Mouse (Mus musculus) lung, postnatal 0 days (tissue): Measurements from ENCODE around the gene Gm20388. TPM values are rescaled to one million over a fixed set of nuclear protein-coding genes. Genes with fewer than 3 reads are reported as not detected.

Experiments
- ATAC-seq: fragments of 200-750 bp; cut with Nextera tagmentation; 2 replicates; pipeline ENCODE4 v1.8.0; 2017; ENCODE audit warnings: moderate library complexity
- DNase-seq: peaks from one replicate; pipeline ENCODE4 v3.0.0-alpha.2; 2016; ENCODE audit warnings: low spot score
- H3K27ac ChIP-seq: fragments of 300-500 bp; sonication (generic); 2 replicates; pipeline ENCODE4 v1.5.1; 2014; ENCODE audit warnings: antibody characterized with exemption, mild to moderate bottlenecking, low read length, mixed read lengths
- H3K27me3 ChIP-seq: fragments of 300-500 bp; sonication (generic); replicated peaks from 2 replicates; pipeline ENCODE4 v1.6.1; 2014; ENCODE audit warnings: low read length, mixed read lengths; ENCODE audit not compliant: insufficient read depth
- H3K36me3 ChIP-seq: fragments of 300-500 bp; sonication (generic); 2 replicates; pipeline ENCODE4 v1.6.1; 2014; ENCODE audit warnings: low read length, mixed read lengths; ENCODE audit not compliant: insufficient read depth
- H3K4me1 ChIP-seq: fragments of 300-500 bp; sonication (generic); 2 replicates; pipeline ENCODE4 v1.6.1; 2014; ENCODE audit warnings: antibody characterized with exemption, low read depth, low read length, mixed read lengths; ENCODE audit not compliant: insufficient read depth
- H3K4me2 ChIP-seq: fragments of 300-500 bp; sonication (generic); replicated peaks from 2 replicates; pipeline ENCODE4 v1.6.1; 2014; ENCODE audit warnings: low read depth, mild to moderate bottlenecking, low read length, moderate library complexity, mixed read lengths
- H3K4me3 ChIP-seq: fragments of 300-500 bp; sonication (generic); 2 replicates; pipeline ENCODE4 v1.5.1; 2014; ENCODE audit warnings: low read depth, low read length
- H3K9ac ChIP-seq: fragments of 300-500 bp; sonication (generic); replicated peaks from 2 replicates; pipeline ENCODE4 v1.6.1; 2014; ENCODE audit warnings: low read depth, mild to moderate bottlenecking
- H3K9me3 ChIP-seq: fragments of 300-500 bp; sonication (generic); 2 replicates; pipeline ENCODE4 v1.6.1; 2016; ENCODE audit warnings: low read length, mixed read lengths
- CTCF ChIP-seq: IDR thresholded peaks from 2 replicates; pipeline ENCODE4 v1.5.1; 2016; ENCODE audit warnings: antibody characterized with exemption, mild to moderate bottlenecking
- EP300 ChIP-seq: IDR thresholded peaks from 2 replicates; pipeline ENCODE4 v1.6.1; 2016; ENCODE audit warnings: antibody characterized with exemption, mild to moderate bottlenecking, control low read depth
- WGBS: fragments of 180-500 bp; shearing (Covaris S2); extraction: QIAGEN DNeasy Blood & Tissue Kit; methylation state at CpG from one replicate; pipeline ENCODE4 v1.1.7; 2014; 5-methylcytosine and 5-hydroxymethylcytosine counted together
- polyA plus RNA-seq: library from polyadenylated mRNA; unstranded; fragments of >200 nt; fragmentation: Nextera tagmentation; extraction: Ambion mirVana; gene quantifications from 2 replicates; pipeline ENCODE4 v1.2.1, GENCODE M21; 2015

The Gm20388 gene
- polyA plus RNA-seq, 1 experiment from 2014 or later, result not detected

DNA sequence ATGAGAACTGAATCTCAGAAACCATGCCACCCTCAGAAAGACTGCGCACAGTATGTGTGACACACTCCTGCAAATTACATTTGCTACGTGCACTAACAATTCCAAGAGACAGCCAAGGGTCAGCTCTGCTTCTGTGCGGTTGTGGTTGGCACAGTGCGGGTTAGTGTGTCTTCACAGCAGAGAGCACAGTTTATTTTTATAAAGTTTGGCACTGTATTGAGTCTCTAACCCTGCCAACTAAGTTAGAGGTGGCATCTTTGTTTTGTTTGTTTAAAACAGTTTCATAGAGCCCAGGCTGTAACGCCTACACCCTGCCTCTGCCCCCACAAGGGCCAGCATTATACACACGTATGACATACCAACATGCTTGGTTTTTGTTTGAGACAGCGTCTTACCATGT lies 2990.8 kb downstream of the Gm20388 start:
- 82% methylated on average over 7 of the region's 7 CpGs for WGBS
- ATAC-seq (no peak), DNase-seq (no peak)
- Histone ChIP-seq H3K9me3 (no peaks in the 10 kb centered on the region), H3K4me2 (no peak overlapping the region), H3K27me3 (no peaks in the 10 kb centered on the region), H3K4me3 (no peak overlapping the region), H3K9ac (no peak overlapping the region), H3K4me1 (peaks cover 6% of the 10 kb centered on the region), H3K27ac (no peak overlapping the region), H3K36me3 (peaks cover 25% of the 10 kb centered on the region; the same call in 1 of the 2 replicates)
- no peak for TF ChIP-seq EP300
- TF ChIP-seq CTCF, result no peak

DNA sequence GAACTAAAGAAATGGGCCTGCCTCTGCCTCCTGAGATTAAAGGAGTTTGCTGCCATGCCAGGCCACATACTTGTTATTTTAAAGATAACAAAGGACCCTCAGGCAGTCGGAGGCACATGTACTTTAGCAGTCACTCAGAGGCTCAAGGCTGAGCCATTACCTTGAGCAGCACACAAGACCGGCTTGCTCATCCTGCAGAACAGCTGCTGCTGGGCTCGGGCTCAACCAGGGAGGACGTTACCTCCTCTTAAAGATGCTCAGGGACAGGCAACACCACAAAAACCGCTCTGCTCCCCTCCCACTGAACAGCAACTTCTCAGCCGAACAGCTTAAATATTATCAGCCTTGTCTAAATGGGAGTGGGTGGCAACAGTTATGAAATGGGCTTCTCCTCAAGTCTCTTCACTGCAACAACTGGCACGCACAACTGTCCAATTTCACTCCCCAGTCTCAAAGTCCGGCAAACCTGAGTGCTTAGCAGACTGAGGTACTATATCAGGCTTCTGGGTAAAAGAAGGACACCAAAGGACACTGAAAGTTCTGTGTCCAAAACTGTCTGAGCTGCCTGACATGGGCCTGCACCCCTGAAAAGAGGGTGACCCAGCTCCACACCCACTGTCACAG lies 2991.4 kb downstream of the Gm20388 start:
- Histone ChIP-seq H3K4me2 (no peak overlapping the region), H3K9me3 (no peaks in the 10 kb centered on the region), H3K27me3 (no peaks in the 10 kb centered on the region), H3K36me3 (peaks cover 20% of the 10 kb centered on the region; the same call in 1 of the 2 replicates), H3K4me3 (no peak overlapping the region), H3K4me1 (peaks cover 6% of the 10 kb centered on the region), H3K9ac (no peak overlapping the region), H3K27ac (no peak overlapping the region)
- WGBS, result 74% methylated on average over 8 of the region's 8 CpGs
- DNase-seq (no peak), ATAC-seq (no peak)
- TF ChIP-seq EP300, result no peak

DNA sequence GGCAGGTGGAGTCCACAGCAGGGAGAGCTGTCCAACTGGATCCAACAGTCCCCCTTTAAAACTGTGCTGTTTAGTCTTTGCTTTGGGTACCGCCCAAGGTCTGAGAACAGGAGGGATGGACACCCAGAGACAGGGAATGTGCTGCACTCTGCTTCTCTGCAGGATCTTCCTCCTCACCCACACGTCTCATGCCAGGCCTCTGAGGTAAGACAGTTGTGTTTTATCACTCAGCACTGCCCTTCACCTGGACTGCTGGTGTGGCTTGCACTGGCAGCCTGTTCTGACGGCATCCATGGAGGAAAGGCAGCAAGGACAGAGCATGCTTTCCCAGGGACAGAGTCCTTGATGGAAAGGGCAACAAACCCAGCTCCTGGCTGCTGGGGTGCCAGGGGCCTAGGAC lies 2991.9 kb downstream of the Gm20388 start:
- 80% methylated on average over 3 of the region's 3 CpGs for WGBS
- no peak for TF ChIP-seq CTCF
- no peak for TF ChIP-seq EP300

DNA sequence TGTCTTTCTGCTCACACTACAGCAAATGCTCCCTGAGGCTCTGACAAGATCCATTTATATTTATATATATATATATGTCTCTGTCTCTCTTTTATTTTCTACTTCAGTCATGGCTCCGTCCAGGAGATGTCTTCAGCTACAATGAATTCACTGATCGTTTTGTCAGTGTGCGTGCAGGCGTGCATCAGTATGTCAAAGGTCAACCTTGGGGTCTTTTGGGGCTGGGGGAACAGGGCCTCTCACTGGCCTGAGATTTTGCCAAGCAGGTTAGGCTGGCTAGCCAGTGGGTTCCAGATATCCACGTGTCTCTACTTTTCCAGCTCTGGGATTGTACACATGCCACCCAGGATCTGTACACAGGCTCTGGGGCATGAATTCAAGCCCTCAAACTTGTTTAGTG lies 2992.4 kb downstream of the Gm20388 start:
- DNase-seq (no peak), ATAC-seq (no peak)
- H3K27me3 ChIP-seq, result no peaks in the 10 kb centered on the region
- 79% methylated on average over 5 of the region's 5 CpGs for WGBS
- H3K4me3 ChIP-seq, result no peak overlapping the region
- peaks cover 14% of the 10 kb centered on the region; the same call in 1 of the 2 replicates for H3K36me3 ChIP-seq
- H3K27ac ChIP-seq, result no peak overlapping the region
- peaks cover 6% of the 10 kb centered on the region for H3K4me1 ChIP-seq
- H3K9me3 ChIP-seq, result no peaks in the 10 kb centered on the region
- TF ChIP-seq CTCF, result no peak
- TF ChIP-seq EP300, result no peak
- no peak overlapping the region for H3K4me2 ChIP-seq
- no peak overlapping the region for H3K9ac ChIP-seq

More for the DNA sequence above, 2991.9 kb downstream of the Gm20388 start:
- no peak for ATAC-seq
- peaks cover 15% of the 10 kb centered on the region; the same call in 1 of the 2 replicates for H3K36me3 ChIP-seq
- H3K9me3 ChIP-seq, result no peaks in the 10 kb centered on the region
- H3K4me2 ChIP-seq, result no peak overlapping the region
- no peaks in the 10 kb centered on the region for H3K27me3 ChIP-seq
- no peak overlapping the region for H3K4me3 ChIP-seq
- no peak overlapping the region for H3K9ac ChIP-seq
- no peak for DNase-seq
- no peak overlapping the region for H3K27ac ChIP-seq
- H3K4me1 ChIP-seq, result peaks cover 6% of the 10 kb centered on the region

DNA sequence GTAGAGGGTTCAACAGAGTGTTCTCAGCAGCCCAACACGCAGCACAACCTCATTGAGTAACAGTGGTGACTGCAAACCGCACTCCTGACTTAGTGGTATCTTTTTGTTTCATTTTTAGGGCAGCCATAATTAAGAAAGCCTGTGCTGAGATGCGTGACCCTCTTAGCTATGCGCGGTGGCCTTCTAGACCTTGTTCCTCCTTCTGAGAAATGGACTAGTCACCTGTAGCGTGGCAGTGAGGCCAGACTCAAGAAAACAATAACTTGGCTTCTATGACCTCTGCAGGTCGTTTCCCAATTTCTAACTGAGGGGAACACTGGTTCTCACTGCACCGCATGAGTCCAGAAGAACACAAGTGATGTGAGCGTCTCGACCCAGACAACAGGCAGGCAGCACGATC lies 2993.9 kb downstream of the Gm20388 start:
- 93% methylated on average over 11 of the region's 11 CpGs for WGBS
- ATAC-seq (no peak), DNase-seq (no peak)
- no peaks in the 10 kb centered on the region for H3K27me3 ChIP-seq
- no peak overlapping the region for H3K9ac ChIP-seq
- H3K4me2 ChIP-seq, result no peak overlapping the region
- peaks cover 6% of the 10 kb centered on the region for H3K4me1 ChIP-seq
- H3K27ac ChIP-seq, result no peak overlapping the region
- no peaks in the 10 kb centered on the region for H3K9me3 ChIP-seq
- no peak overlapping the region for H3K4me3 ChIP-seq
- no peak for TF ChIP-seq EP300
- TF ChIP-seq CTCF, result no peak
- peaks cover 11% of the 10 kb centered on the region for H3K36me3 ChIP-seq

DNA sequence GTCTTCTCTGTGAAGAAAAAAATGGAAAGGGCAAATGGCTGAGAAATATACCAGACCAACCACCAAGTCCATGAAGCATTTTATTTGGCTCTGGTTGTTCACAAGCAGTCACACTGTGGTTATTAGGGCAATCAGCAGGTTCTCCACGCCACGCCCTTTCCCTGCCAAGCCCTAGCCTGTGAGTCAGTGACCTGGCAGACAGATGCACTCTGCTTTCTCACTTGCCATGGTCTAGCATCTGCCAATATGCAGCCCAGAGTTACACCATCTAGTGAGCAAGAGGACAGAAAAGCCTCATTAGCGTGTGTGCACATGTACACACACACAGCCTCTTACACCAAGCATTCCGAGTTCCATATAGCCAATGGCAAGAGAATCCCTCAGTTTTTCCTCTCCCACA lies 2994.7 kb downstream of the Gm20388 start:
- Histone ChIP-seq H3K9me3 (no peaks in the 10 kb centered on the region), H3K4me1 (peaks cover 6% of the 10 kb centered on the region), H3K27me3 (no peaks in the 10 kb centered on the region), H3K4me3 (no peak overlapping the region), H3K36me3 (peaks cover 8% of the 10 kb centered on the region), H3K9ac (no peak overlapping the region), H3K4me2 (no peak overlapping the region), H3K27ac (no peak overlapping the region)
- TF ChIP-seq EP300, result no peak
- TF ChIP-seq CTCF, result no peak
- no peak for ATAC-seq
- WGBS, result 91% methylated on average over 4 of the region's 4 CpGs
- DNase-seq, result no peak
